Mouse (Mus musculus) urinary bladder, postnatal 14 days (tissue): ENCODE results near the gene Rac3.
A peak's percentile ranks its signal among the peaks of the same experiment; 100 is the strongest.
"Not testable (repeated sequence)": the region's sequence is repeated elsewhere in the genome, so short reads cannot be mapped to it uniquely, and the experiment has no call there.

Experiments used
- DNase-seq: peaks from one replicate; pipeline ENCODE4 v3.0.0; 2021; ENCODE audit warnings: low spot score

Gene Rac3

DNA sequence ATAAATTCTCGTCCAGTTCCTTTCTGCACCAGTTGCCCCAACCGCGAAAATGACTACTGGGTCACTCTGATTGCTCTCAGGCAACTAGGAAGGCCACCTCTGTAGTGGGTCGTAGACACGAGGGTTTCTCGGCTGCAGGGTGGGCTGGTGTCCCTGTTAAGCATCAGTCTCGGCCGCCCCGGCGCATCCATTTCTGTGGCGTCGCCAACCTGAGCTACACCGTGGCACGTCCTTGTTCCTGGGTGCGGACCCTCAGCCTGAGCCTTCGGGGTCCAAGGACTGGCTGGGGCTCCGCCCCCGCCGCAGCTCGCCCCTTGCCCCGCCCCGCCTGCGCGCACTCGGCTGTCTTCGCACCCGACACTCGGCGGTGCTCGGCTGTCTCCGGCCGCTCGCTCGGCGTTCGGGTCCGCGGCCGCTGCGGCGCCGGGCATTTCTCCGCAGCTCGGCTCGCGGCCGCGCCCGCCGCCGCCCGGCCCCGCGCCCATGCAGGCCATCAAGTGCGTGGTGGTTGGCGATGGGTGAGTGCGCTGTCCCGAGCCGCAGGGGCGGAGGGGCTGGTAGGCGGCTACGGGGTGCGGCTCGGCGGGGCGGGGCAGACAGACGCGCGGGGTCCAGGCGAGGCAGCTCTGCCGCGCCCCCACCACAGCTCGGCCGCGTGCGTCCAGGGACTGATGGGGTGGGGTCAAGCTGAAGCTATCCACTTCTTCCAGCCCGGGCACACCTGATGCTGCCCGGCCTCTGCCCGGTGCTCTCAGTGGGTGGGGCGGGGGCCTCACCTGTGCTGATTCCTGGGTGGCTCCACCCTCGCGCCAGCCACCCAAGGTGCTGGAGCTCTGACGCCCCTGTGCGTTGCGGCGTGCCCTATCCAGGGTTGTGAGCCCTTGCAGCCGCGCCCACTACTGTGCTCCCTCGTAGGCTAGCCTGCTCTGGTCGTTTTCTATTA lies at the start of gene Rac3:
Gene Rac3, plus strand, starts transcription at position 347 of the 943 bp plus-strand sequence.
- DNase-seq, result peak; percentile 63

DNA sequence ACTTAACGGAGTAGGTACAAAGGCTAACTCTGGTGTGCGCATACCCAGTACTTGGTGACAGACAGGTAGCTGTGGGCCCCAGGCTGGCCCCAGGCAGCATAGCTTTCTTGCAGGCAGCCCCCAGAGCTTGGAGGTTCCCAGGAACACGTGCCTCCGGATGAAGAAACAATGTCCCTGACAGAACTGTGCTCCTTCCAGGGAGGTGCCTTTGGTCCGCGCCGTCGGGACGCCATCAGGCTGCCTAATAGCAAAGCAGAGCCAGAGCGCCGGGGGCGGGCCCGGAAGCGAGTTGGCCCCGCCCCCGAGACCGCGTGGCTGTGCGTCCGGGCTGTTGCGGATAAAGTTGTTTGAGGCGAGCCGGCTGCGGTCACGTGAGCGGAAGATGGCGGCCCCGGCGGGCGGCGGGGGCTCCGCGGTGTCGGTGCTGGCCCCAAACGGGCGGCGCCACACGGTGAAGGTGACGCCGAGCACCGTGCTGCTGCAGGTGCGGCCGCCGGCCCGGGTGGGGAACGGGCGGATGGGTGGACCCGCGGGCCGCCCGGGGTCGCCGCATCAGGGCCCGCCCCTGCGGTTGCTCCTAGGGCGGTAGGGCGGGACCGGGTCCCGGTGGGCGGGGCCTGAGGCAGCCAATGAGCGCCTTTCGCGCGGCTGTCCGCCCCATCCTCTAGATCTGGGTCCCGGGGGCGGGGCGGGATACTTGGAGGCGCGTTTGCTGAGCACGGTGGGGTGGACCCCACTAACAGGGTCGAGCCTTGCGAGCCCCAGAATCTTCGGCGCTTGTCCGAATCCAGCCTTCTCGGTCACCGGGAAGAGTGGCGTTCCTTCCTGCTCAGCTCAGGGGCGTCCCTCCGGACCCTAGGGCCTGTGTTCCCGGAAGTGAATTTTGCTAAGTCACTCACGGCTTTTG lies 48.3 kb upstream of the Rac3 start, which contains the start of gene Aspscr1:
Gene Aspscr1, plus strand, starts transcription at position 287 of the 907 bp plus-strand sequence.
- peak; percentile 97 for DNase-seq

DNA sequence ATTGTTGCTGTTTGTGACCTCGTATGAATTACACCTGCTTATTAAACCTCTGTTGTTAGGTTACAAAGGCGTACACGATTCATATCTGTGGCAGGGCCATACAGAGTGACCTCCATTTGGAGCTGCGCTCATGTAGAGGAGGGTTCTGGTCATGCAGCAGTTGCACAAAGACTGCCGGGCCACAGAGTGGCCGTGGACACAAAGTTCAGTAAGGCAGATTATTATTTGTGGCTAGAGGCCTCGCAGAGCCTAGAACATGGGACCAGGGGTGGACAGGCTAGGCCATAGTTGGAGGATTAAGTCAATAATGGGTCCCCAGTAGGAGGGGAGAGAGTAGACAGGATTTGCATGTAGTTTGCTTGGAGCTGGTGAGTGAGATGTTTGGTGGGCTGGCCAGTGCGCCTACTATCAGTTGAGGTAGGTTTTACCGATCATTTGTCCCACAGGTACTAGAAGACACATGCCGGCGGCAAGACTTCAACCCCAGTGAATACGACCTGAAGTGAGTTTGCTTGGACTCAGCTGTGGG lies 47.6 kb upstream of the Rac3 start:
- DNase-seq, result no peak

DNA sequence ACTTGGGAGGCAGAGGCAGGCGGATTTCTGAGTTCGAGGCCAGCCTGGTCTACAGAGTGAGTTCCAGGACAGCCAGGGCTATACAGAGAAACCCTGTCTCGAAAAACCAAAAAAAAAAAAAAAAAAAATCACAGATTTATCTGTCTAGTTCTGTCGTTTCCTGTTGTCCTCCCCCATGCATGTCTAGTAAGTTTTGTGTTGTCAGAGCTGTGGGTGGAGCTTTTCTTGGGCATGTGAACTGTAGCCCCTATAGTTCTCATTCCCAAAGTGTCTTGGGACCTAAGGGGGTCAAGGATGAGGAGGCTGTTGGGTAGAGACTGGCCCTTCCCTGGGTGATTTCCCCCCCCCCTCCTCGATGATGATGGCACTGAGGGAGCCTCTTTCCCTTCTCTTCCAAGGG lies 45.4 kb upstream of the Rac3 start:
- DNase-seq, result not testable (repeated sequence)

DNA sequence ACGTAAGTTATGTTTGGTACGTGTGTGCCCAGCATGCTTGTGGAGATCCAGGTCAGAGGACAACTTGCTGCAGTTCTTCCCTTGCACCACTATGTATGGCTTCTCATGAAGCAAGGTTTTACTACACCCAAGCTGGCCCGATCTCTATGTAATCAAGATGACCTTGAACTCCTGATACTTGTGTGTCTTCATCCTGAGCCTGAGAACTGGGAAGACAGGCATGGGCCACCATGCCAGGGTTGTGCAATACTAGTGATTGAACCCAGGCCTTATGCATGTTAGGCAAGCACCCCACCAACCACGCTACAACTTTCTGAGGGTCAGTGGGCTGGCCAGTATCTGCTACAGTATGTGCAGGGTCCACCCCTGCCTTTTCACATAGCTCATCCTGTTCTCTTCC lies 44.3 kb upstream of the Rac3 start:
- no peak for DNase-seq

DNA sequence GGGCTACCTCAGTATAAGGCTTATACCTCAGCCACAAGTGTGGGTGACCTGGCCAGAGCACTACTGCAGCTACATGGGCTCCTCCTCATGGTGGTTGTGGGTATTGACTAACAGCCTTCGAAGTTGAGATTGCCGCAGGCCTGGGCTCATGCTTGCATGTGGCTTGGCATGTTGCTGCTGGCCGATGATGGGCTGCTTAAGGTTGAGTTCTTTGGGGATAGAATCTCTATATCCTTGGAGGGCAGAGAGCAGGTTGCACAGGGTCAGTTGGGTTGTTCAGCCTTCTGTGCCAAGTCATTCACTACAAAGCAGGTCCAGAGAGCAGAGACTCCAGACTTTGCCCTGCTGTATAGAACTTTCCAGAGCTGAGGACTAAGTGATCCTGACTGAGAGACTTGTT lies 41.4 kb upstream of the Rac3 start:
- peak; percentile 35 for DNase-seq

DNA sequence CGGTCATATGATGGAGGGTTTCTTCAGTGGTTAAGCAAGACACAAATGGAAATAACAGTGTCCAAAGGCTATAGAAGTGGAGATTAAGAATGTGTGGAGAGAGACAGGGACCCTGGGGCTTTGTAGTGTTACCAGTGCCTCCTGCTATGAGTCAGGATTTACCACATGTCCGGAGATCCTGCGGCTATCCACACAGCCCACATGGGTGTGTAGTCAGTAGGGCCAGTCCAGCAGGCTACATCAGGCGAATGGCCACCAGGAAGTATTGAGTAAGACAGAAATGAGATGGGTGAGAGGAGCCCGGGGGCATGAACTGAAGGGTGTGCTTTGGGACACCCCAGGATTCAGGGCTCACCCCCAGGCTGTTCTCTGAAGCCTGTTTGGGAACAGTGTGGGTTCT lies 38.6 kb upstream of the Rac3 start:
- DNase-seq, result no peak

DNA sequence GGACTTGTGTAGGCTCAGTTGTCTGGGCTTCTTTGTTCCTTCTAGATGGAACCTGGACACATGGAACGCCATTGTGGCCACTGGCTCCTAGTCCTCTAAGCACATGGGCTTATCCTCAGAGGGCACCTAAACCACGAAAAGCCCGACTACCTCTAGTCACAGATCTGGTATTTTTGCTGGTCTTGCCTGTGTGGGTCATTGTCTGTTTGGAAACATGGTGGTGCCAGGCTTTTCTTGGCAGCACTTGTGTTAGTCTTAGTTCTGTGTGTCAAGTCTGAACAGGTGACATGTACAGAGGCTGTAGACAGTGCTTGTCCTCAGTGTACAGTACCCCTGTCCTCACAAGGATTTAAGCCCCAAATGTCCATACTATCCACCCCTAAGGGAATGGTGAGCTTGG lies 37.7 kb upstream of the Rac3 start:
- DNase-seq, result no peak

DNA sequence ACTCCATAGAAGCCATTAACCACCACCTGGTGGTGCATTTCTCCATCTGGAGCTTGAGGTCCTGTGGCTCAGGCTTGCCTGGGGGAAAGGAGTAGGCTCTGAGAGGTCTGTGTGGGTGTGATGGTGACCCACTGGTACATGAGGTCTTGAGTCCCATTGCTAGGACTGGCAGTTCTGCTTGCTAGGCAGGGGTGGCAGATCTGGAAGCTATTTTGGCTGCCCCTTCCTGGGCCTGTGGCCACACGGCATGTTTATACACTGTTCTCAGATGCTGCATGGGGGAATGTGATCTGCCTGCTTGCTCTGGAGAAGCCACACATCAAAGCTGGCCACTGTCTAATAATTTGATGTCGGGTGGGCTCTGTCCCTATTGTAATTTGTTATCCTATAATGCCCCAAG lies 37.2 kb upstream of the Rac3 start:
- no peak for DNase-seq

DNA sequence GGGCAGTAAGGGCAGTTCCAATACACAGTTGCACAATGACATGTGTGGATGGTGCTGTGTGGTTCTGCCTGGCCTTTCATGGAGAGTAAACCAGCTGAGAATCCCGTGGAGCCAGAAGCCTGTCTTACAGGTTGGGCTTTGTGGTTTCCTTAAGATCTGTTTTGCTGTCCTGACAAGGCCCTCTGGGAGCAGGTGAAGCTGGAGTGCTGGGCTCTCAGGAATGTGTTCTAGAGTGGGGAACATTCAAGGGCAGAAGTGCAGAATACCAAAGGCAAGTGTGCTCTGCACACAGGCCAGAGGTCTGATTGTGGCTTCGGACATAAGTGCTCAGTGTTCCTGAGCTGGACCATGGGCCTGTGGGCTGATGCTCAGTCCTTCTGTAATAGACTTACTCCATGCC lies 36.6 kb upstream of the Rac3 start:
- no peak for DNase-seq

DNA sequence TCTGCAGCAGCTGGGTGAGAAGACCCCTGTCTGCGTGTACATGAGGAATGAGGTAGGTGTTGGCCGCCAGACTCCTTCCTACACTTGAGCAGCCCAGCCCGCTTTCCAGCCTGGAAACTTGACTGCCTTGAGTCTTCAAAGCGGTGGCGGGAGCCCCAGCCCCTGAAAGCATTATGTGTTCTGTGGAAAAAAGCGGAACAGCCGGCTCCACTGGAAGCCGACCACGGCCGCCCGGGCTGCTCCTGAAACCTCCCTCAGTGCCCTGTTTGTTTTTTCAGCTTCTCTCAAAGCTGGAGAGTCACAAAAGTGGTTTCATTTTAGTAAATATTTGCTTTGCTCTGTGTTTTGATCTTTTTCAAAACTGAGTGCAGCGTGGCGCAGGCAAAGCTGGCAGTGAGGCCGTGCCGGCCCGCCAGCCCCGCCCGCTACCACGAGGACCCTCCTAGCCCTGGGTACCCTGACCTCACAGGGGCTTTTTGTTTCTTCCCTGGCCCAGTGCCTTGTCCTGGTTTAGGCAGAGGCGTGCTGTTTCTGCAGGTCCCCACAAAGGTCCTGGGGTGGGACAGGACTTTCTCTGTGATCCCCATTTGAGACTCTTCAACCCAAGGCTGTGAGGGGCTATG lies 34.5 kb upstream of the Rac3 start:
- DNase-seq, result peak; percentile 43

DNA sequence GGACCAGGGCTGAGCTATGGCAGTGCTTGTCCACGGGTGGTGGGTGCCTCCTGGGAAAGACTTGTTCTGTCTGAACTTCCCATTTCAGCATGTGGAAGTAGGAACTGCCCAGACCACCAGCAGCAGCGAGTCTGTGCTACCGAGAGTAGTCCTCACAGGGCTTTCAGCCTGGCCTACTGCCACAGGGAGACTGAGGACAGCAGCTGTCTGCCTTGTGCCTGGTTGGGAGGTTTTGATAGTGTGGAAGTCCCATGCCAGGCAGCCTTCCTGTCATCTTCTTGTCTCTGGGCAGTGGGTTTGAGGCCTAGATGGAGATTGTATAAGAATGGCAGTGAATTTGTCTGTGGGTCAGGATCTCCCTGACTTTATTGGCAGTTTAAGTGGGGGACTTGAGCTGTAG lies 31.9 kb upstream of the Rac3 start:
- DNase-seq, result no peak

DNA sequence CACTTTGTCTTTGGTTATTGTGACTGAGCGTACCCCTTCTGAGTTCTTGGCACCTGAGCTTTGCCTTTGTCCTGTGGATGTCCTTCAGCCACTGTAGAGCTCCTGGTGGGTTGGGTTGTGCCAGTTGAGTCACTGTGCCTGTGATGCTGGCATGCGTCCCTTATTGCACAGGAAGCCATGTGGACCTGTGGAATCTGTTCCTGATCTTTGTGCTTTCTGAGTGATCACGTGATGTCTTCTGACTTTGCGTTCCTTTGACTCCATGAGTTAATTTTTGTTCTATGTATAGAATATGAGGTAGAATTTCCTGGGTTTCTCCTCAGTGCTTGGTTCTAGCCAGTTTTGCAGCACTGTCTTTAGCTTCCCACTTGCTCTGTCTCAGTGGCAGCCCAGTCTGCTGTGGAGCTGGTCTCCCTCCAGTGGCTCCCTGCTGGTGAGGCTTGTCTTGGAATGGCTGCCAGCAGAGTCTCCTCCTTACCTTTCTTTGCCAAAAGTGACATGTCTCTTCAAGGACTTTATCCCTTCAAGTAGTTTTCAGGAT lies 28.7 kb upstream of the Rac3 start:
- DNase-seq, result no peak

DNA sequence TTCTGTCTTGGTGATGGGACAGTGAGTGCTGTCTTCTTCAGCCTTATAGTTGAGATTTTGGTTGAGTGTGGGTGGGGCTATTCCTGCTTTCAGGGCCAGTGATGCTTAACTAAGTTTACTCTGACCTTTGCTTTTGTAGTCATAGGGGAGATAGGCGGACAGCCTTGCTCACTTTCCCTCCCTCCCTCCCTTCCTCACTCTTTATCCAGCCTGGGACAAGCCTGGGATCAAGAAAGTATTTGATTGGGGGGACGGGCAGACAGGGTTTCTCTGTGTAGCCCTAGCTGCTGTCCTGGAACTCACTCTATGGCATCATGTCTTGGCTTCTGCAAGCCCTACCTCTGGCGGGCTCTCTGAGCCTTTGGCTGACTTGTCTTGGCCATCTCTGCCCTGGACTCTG lies 27.8 kb upstream of the Rac3 start:
- no peak for DNase-seq

DNA sequence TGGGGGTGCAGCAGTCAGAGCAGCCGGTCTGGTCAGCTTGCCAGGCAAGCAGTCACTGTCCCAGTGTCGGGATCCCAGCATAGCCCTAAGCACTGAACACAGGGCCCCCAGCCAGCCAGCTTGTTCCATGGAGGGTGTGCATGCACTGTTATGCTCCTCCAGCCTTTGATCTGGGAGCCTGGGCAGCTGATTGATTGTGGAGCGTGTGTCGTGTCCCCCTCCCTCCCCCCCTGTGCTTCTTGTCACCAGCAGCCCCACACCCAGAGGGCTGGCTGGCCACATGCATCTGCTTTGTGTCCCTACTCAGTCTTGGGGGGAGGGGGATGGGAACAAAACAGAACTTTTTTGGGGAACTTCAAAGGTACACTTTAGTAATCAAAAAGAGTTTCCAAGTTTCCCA lies 26.1 kb upstream of the Rac3 start:
- DNase-seq, result no peak

DNA sequence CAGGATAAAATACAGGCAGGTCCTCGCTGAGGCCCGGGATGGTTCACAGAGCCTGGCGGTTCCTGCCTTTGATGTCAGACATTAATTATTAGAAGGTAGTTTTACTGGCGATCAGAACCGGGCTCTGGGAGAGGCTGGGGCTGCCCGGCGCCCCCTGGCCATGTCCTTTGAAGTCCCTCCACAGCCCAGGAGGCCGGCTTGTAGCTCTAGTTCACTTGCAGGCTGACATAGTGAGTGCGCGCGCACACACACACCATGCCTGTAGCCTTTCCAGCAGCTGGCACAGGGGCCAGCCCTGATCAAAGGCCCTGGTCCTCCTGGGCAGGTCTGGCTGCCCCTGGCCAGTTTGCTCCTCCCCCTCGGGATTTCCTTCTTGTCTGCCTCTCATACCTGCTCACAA lies 25.6 kb upstream of the Rac3 start:
- DNase-seq, result no peak

DNA sequence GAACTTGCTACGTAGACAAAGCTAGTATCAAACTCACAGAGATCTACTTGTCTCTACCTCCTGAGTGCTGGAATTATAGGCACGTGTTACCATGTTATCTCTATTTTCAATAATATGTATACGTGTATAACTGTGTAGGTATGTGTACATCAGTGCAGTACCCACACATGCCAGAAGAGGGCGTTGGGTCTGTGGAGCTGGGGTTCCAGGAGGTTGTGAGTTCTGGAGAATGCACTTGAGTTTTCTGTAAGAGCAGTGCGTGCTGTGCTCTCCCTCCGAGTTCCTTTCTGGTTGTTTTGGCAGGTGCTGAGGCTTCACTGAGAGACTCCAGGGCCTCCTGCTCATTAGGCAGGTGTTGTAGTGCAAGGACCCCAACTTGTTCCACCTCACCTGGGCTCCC lies 24.7 kb upstream of the Rac3 start:
- no peak for DNase-seq

DNA sequence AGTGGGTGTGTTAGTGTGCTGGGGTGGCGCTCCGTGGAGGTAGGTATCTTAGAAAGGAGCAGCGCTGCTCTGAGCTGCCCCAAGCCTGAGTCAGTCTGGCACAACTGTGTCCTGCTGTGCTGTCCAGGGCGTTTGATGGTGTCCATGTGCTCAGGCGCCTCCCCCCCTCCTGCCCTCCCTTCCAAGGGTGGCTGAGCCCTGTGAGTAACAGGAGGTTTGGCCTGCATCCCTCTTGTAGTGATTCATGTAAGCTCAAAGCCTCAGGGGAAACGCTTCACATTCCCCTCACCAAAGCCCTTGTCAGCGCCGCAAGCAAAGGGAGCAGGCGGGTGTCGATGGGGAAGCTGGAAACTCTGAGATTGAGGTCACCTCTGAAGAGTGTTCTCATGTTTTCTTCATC lies 23.5 kb upstream of the Rac3 start:
- peak; percentile 66 for DNase-seq

DNA sequence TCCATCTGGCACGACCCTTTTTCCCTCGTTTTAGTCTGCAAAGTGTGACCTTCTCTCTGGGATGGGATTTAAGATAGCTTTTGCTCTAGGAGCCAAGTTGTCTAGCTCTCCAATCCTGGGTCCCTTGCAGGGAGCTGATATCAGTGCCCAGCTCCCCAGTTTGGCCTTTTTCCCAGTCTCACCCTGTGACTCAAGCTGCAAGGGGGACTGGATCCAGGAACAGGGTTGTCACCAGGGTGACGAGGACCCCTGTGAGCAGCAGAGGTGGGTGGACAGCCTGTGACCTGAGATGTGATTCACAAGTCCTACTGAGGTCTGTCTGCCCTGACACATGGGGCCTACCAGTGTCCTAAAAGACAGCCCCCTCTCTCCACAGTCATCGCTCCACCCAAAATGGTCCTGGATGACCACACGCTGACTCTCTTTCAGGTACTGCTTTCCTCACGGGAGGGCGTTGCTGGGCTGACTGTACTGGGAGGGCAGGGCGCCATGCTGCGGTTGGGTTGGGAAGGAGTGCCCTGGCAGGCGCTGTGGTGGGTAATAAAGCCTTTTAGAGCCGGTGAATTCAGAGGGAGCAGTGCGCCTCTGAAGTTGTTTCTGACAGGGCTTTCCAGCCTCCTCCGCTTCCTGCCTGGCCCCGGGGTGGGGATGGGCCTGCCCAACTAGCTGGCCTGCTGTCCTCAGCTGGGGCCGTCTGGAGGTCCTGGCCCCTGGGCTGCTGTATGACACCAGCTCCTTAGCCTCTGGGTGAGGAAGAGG lies 17.4 kb upstream of the Rac3 start:
- no peak for DNase-seq

DNA sequence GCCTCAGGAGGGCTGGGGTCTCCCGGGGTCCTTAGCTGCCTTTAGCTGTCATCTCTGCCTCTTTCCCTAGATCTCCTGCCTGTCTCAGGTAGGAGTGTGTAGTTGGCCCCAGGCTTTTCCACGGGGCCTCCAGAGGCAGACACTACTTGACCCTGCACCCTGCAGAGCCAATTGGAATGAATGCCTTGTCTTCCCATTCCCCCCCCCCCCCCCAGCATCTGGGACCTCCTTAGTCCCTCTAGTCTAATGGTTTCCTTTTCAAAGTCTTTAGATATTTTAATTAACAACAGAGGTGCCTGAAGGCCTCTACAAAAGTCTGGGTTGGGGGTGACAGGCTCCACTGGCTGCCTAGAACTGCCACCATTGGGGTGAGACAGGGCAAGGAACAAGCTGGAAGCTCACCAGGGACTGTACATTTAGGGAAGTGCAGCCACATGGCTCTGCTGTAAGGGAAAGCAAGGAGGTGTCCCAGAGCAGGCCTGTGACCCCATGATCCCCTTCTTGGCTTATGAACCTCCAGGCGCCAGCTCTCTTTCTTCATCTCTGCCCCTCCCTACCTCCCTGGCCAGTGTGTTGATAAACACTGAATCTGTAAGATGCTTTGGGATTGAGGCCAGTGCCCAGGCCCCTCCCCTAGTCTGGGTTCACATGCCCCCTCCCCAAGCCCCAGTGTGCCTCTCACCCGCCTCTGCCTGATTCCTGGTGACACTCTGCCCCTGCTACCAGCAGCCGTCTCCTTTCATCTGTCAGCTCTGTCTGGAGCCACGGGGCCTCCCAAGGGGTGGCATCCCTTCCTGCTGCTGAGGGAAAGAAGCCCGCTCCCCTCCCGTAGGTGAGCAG lies 16.6 kb upstream of the Rac3 start:
- no peak for DNase-seq
